Mouse (Mus musculus): ENCODE results near the gene Cpeb4.

DNA sequence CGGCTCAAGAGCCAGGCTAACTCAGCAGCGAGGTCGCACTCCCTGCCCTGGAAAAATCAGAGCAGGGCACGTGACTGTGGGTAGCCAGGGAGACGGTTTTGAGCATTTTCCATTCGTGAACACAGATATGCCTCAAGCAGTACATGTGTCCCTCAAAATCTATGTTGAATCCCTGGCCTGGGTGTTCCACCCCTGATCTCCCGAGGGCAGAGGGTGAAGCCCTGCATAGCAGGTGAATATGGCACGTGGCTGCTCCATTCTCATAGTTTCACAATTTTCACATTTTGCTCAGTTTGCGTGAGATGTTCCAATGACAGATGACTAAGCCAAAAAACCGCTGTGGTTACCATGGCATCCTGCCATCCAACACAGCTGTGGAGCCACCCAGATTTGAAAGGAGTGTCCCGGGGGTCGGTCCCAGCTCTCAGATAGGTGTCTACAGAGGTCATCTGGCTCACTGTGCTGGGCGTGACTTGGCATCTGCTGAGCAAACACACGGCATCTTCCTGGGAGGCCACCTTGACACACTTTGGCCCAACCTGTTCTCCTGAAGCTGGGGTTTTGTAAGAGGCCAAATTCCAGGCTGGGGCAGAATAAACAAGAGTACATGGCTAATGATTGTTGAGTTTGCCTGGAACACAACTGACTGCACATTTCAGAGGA, 47.4 kb upstream of the Cpeb4 start:
- TF ChIP-seq CTCF (IDR thresholded peaks at IDR 0.05; ENCODE audit: borderline replicate concordance, extremely low read depth, insufficient read depth, insufficient read length), result no peak
- no peak for TF ChIP-seq POLR2A (IDR thresholded peaks at IDR 0.05; ENCODE audit: borderline replicate concordance, extremely low read depth, insufficient read depth, insufficient read length, poor library complexity, severe bottlenecking)
